Mouse (Mus musculus): ENCODE results near the gene Magi2. TPM values are rescaled to one million over a fixed set of nuclear protein-coding genes. Genes with fewer than 3 reads are reported as not detected.

Magi2 gene
- polyA plus RNA-seq (2014; fragmentation: Illumina TruSeq; extraction: RNeasy Lipid Tissue Mini Kit (QIAGEN cat#74804); ENCODE audit: low replicate concordance), result 0.63 TPM

DNA sequence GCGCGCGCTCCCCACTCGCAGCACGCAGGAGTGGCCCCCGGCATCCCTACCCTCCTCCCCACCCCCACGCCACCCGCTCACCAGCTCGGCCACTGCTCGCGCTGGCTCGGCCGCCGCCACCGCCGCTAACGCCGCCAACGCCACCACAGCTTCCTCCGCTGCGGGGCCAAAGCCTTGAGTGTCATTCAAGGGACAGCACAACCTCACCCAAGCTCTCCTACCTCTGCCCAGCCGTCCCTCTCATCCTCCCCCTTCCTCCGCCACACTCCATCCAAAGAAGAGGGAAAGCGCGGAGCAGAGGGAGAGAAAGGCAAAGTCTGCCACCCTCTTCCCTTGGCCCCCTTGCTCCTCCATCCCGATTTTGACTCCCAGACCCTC, at the start of gene Magi2:
Gene Magi2, plus strand, starts transcription at position 171 of the 378 bp plus-strand sequence.

All from small intestine, adult 10 weeks (tissue).